Mouse (Mus musculus) spleen, adult 2 months (tissue): ENCODE measurements around the gene Slc16a2.

ENCODE experiments used
- CTCF ChIP-seq: fragments of 200-500 bp; IDR thresholded peaks from 2 replicates; pipeline ENCODE4 v1.5.1; 2011; ENCODE audit warnings: mild to moderate bottlenecking, inconsistent platforms; ENCODE audit not compliant: insufficient read depth, insufficient read length, insufficient replicate concordance; ENCODE audit errors: extremely low read depth
- POLR2A ChIP-seq: fragments of 200-500 bp; IDR thresholded peaks from 2 replicates; pipeline ENCODE4 v1.6.1; 2011; ENCODE audit warnings: low read depth, low read length, inconsistent platforms

DNA sequence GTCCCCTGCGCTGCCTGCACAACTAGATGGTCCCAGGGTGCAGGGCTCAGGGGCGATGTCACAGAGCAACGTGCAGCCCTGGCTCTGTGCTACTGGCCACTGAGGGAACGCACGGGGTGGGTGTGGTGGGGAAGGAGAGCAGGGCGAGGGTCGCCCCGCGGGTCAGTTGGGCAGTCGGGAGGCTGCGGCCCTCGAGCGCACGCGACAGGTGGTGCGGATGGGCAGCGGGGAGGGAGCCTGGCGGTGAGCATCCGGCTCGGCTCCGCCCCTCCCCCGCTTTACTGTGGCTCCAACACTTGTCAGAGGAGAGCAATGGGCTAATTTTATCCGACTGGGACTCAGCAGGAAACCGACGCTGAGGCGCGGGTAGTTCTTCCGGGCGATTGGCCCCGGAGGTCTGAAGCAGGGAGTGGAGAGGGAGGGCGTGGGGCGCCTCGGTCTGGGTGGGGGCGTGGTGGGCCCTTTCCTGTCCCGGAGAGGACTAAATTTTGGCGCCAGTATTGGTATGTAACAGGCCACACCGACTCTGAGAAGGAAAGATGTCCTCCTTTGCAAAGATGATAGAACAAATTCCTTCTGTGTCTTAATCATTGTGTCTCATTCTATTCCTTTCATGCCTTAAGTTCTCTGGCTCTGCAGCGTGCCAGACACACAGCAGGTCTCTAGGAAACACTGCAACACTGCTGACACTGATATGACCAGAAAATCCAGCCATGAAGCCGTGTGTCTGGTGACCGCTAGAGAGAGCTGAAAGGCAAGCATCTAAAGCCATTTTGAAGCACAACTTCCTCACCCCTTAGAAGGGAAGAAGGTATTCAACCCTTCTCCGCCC is 126.4 kb downstream of the Slc16a2 start:
- TF ChIP-seq POLR2A (no peak), CTCF (no peak)
